30 mouse cellular contexts compared by ENCODE assay signal in genomic region chrX:12298609-12299008, GRCm38 (mm10).
A peak's percentile ranks its signal among the peaks of the same experiment; 100 is the strongest.
DNase-seq lines count a peak whose midpoint lies in the region; ATAC-seq and TF ChIP-seq lines count a peak whose summit lies in the region.
"Had no signal": no experiment of that assay in that cellular context is flagged by ENCODE, and none has a peak within 500 bp of the region (broad histone marks: within the 10 kb centered on the region; RNA-seq: fewer than 3 reads in every experiment).

No protein-coding gene starts in this region.

- no peak overlapping the region for H3K4me2 ChIP-seq in forebrain, postnatal 0 days (ENCODE audit: low read depth)
- H3K4me2 ChIP-seq: forebrain, embryonic 13.5 days; heart, embryonic 12.5 days; heart, embryonic 15.5 days; hindbrain, embryonic 14.5 days had no signal

- no peaks in the 10 kb centered on the region for H3K9me3 ChIP-seq in forebrain, postnatal 0 days (ENCODE audit: low read length)
- H3K9me3 ChIP-seq: forebrain, embryonic 10.5 days; forebrain, embryonic 13.5 days; G1E; heart, embryonic 12.5 days; heart, embryonic 15.5 days had no signal

- DNase-seq in frontal cortex, postnatal 25 days (ENCODE audit: low spot score in 2 of 2) = no peak
- DNase-seq in heart, adult 11 months = peak; percentile 16
- no peak for DNase-seq in heart, postnatal 4 days
- peak; percentile 17 to 65 for DNase-seq in left cerebral cortex, postnatal 36 days (ENCODE audit: low spot score in 2 of 2)
- no peak for DNase-seq in left cerebral cortex, postnatal 10 days (ENCODE audit: extremely low spot score in 1 of 2, low spot score in 2 of 2)
- no peak for DNase-seq in forebrain, postnatal 0 days
- DNase-seq: adrenal gland, postnatal 10 days; adrenal gland, postnatal 36 days; B cell, adult 2 months; cerebellum, adult 11 months; cerebellum, adult 8-10 months; cerebellum, postnatal 14 days; gastrocnemius, adult 2 months; gastrocnemius, postnatal 14 days; heart, adult 18-20 months; heart, postnatal 10 days; heart, postnatal 36 days had no signal

- 77% methylated on average over 5 of the region's 5 CpGs for WGBS in forebrain, postnatal 0 days

- H3K27ac ChIP-seq in forebrain, postnatal 0 days (ENCODE audit: low read depth, low read length) = no peak overlapping the region
- H3K27ac ChIP-seq: forebrain, embryonic 10.5 days; forebrain, embryonic 13.5 days; gastrocnemius, adult 2 months; heart, embryonic 15.5 days; hindbrain, embryonic 14.5 days; hindbrain, postnatal 0 days had no signal

- no peaks in the 10 kb centered on the region for H3K36me3 ChIP-seq in forebrain, postnatal 0 days (ENCODE audit: insufficient read depth)
- H3K36me3 ChIP-seq: forebrain, embryonic 10.5 days; G1E; heart, embryonic 12.5 days; heart, embryonic 15.5 days had no signal

- ATAC-seq in frontal cortex, adult (ENCODE audit: low TSS enrichment) = peak; percentile 83
- ATAC-seq in forebrain, postnatal 0 days = no peak
- ATAC-seq: forebrain, embryonic 13.5 days; forebrain, embryonic 16.5 days; hindbrain, postnatal 0 days; inflammation-experienced regulatory T-cells, adult 6 months; intestine, embryonic 16.5 days; Patski had no signal

- intact Hi-C loops in left cerebral cortex, postnatal 36 days (cut with DNase I) = no loop called here
- intact Hi-C loops in left cerebral cortex, postnatal 10 days (cut with DNase I) = no loop called here

- H3K27me3 ChIP-seq in forebrain, postnatal 0 days (ENCODE audit: insufficient read depth, low read length) = no peaks in the 10 kb centered on the region
- H3K27me3 ChIP-seq: CH12.LX; forebrain, embryonic 13.5 days; Patski had no signal

- H3K9ac ChIP-seq in forebrain, postnatal 0 days = no peak overlapping the region
- H3K9ac ChIP-seq: forebrain, embryonic 13.5 days; heart, embryonic 12.5 days; heart, embryonic 15.5 days; hindbrain, embryonic 14.5 days had no signal

- no peak for TF ChIP-seq CTCF in forebrain, postnatal 0 days (IDR thresholded peaks at IDR 0.05; ENCODE audit: low read depth)

- no peaks in the 10 kb centered on the region for H3K4me1 ChIP-seq in forebrain, postnatal 0 days (ENCODE audit: insufficient read depth)
- H3K4me1 ChIP-seq: heart, embryonic 15.5 days had no signal

- no peak overlapping the region for H3K4me3 ChIP-seq in forebrain, postnatal 0 days (ENCODE audit: low read depth, low read length)
- H3K4me3 ChIP-seq: forebrain, embryonic 10.5 days; forebrain, embryonic 13.5 days; gastrocnemius, adult 2 months; heart, embryonic 12.5 days; heart, embryonic 15.5 days had no signal

Comparison
In these comparisons a context has a peak if more than half of its experiments do, and no peak if none do; other contexts are left out.
1. DNase-seq: peak in heart, adult 11 months (single experiment) and left cerebral cortex, postnatal 36 days (2 of 2); none in frontal cortex, postnatal 25 days (0 of 2), heart, postnatal 4 days (single experiment), left cerebral cortex, postnatal 10 days (0 of 2) and forebrain, postnatal 0 days (single experiment).